Mouse (Mus musculus) myocyte (in vitro differentiated cells): ENCODE results near the gene Rpp30. TPM values are rescaled to one million over a fixed set of nuclear protein-coding genes. Genes with fewer than 3 reads are reported as not detected.
A peak's percentile ranks its signal among the peaks of the same experiment; 100 is the strongest.

ENCODE experiments used
- H3K27me3 ChIP-seq: one replicate; pipeline ENCODE4 v1.6.1; 2011; ENCODE audit not compliant: control insufficient read depth, insufficient read depth, insufficient read length
- H3K36me3 ChIP-seq: one replicate; pipeline ENCODE4 v1.6.1; 2011; ENCODE audit not compliant: control insufficient read depth, insufficient read depth
- H3K4me2 ChIP-seq: one replicate; pipeline ENCODE4 v1.6.1; 2011; ENCODE audit warnings: low read depth, control low read depth
- H3K4me3 ChIP-seq: one replicate; pipeline ENCODE4 v1.5.1; 2011; ENCODE audit warnings: mild to moderate bottlenecking, control low read depth, moderate library complexity
- H3K79me2 ChIP-seq: one replicate; pipeline ENCODE4 v1.6.1; 2011; ENCODE audit not compliant: control insufficient read depth, insufficient read depth
- H3ac ChIP-seq: one replicate; pipeline ENCODE4 v1.6.1; 2011; ENCODE audit not compliant: control insufficient read depth, insufficient read length
- CEBPB ChIP-seq: IDR thresholded peaks from 2 replicates; pipeline ENCODE4 v1.6.1; 2011; ENCODE audit warnings: mild to moderate bottlenecking, moderate library complexity; ENCODE audit not compliant: poor library complexity, insufficient read depth, severe bottlenecking
- E2F4 ChIP-seq: IDR thresholded peaks from one replicate; pipeline ENCODE4 v1.6.1; 2011; ENCODE audit warnings: mild to moderate bottlenecking, control low read depth, moderate library complexity; ENCODE audit not compliant: insufficient read depth
- MAX ChIP-seq: IDR thresholded peaks from one replicate; pipeline ENCODE4 v1.6.1; 2011; ENCODE audit warnings: low read depth, mild to moderate bottlenecking, control low read depth
- MYOD1 ChIP-seq, 3 experiments: IDR thresholded peaks; one replicate each; pipeline ENCODE4 v1.6.1; 2011; ENCODE audit warnings: control low read depth in 2 of 3, low read depth in 2 of 3, mild to moderate bottlenecking in 2 of 3, moderate library complexity in 1 of 3; ENCODE audit not compliant: insufficient read length in 2 of 3, control insufficient read depth in 1 of 3
- MYOG ChIP-seq, 3 experiments: IDR thresholded peaks; one replicate each; pipeline ENCODE4 v1.6.1; 2011; ENCODE audit warnings: control low read depth in 2 of 3, low read depth in 2 of 3, mild to moderate bottlenecking in 2 of 3; ENCODE audit not compliant: insufficient read length in 2 of 3, control insufficient read depth in 1 of 3, insufficient read depth in 1 of 3
- POLR2A ChIP-seq: IDR thresholded peaks from one replicate; pipeline ENCODE4 v1.6.1; 2011; ENCODE audit warnings: low read depth, mild to moderate bottlenecking, control low read depth, moderate library complexity; ENCODE audit not compliant: insufficient read length
- POLR2AphosphoS2 ChIP-seq: IDR thresholded peaks from one replicate; pipeline ENCODE4 v1.6.1; 2011; ENCODE audit warnings: low read depth, control low read depth; ENCODE audit not compliant: insufficient read length
- REST ChIP-seq: IDR thresholded peaks from one replicate; pipeline ENCODE4 v1.6.1; 2011; ENCODE audit warnings: mild to moderate bottlenecking, control low read depth, moderate library complexity; ENCODE audit not compliant: insufficient read depth, insufficient read length
- SRF ChIP-seq: IDR thresholded peaks from one replicate; pipeline ENCODE4 v1.6.1; 2011; ENCODE audit warnings: low read depth; ENCODE audit not compliant: control insufficient read depth, insufficient read length
- TCF12 ChIP-seq: IDR thresholded peaks from one replicate; pipeline ENCODE4 v1.6.1; 2011; ENCODE audit warnings: mild to moderate bottlenecking, control low read depth; ENCODE audit not compliant: poor library complexity, insufficient read depth, severe bottlenecking
- TCF3 ChIP-seq: IDR thresholded peaks from one replicate; pipeline ENCODE4 v1.6.1; 2011; ENCODE audit warnings: low read depth, control low read depth; ENCODE audit not compliant: insufficient read length
- USF1 ChIP-seq: IDR thresholded peaks from one replicate; pipeline ENCODE4 v1.6.1; 2011; ENCODE audit warnings: low read depth, mild to moderate bottlenecking, control low read depth, moderate library complexity
- polyA plus RNA-seq: library from polyadenylated mRNA; unstranded; fragments of >200 nt; fragmentation: generic; extraction: Trizol; gene quantifications from one replicate; pipeline ENCODE4 v1.2.1, GENCODE M21; 2012; ENCODE audit warnings: missing spikeins

Rpp30 gene
- polyA plus RNA-seq, 1 experiment: 17.5 TPM

- TF ChIP-seq POLR2AphosphoS2 (no peak), POLR2A (no peak), SRF (no peak), MYOG (IDR thresholded peaks at IDR 0.05; ENCODE audit: control insufficient read depth in 1 of 3, insufficient read depth in 1 of 3, insufficient read length in 2 of 3, low read depth in 2 of 3) (peak in 1 of 3 experiments; percentile 78), TCF3 (no peak), USF1 (no peak), REST (no peak), MYOD1 (IDR thresholded peaks at IDR 0.05; ENCODE audit: control insufficient read depth in 1 of 3, insufficient read length in 2 of 3, low read depth in 2 of 3) (peak in 2 of 3 experiments; percentile 57 to 65), CEBPB (peak; percentile 68; the same call in 1 of the 2 replicates), TCF12 (peak; percentile 72), E2F4 (no peak), MAX (no peak)
- H3K4me3 ChIP-seq: peak overlapping the region; percentile 12
These were observed 45.7 kb downstream of the Rpp30 start for GRCm38 (mm10) chr19:36129213-36129612.

GRCm38 (mm10) chr19:36129643-36130042, 46.1 kb downstream of the Rpp30 start:
- H3K79me2 ChIP-seq: no peaks in the 10 kb centered on the region
- H3K4me3 ChIP-seq: peak overlapping the region; percentile 12
- H3ac ChIP-seq: no peak overlapping the region
- no peaks in the 10 kb centered on the region for H3K36me3 ChIP-seq
- peak overlapping the region; percentile 69 for H3K4me2 ChIP-seq
- TF ChIP-seq E2F4 (no peak), POLR2A (no peak), TCF12 (no peak), POLR2AphosphoS2 (no peak), REST (no peak), CEBPB (no peak), USF1 (peak; percentile 36), TCF3 (no peak), MYOD1 (IDR thresholded peaks at IDR 0.05; ENCODE audit: control insufficient read depth in 1 of 3, insufficient read length in 2 of 3, low read depth in 2 of 3) (peak in 1 of 3 experiments; percentile 20), MYOG (IDR thresholded peaks at IDR 0.05; ENCODE audit: control insufficient read depth in 1 of 3, insufficient read depth in 1 of 3, insufficient read length in 2 of 3, low read depth in 2 of 3) (peak in 2 of 3 experiments; percentile 10 to 74), SRF (peak; percentile 88), MAX (no peak)
- H3K27me3 ChIP-seq: no peaks in the 10 kb centered on the region

More at GRCm38 (mm10) chr19:36129213-36129612, 45.7 kb downstream of the Rpp30 start:
- peak overlapping the region; percentile 69 for H3K4me2 ChIP-seq
- no peak overlapping the region for H3ac ChIP-seq
- H3K79me2 ChIP-seq: no peaks in the 10 kb centered on the region
- no peaks in the 10 kb centered on the region for H3K27me3 ChIP-seq
- no peaks in the 10 kb centered on the region for H3K36me3 ChIP-seq

- Histone ChIP-seq H3K4me3 (peak overlapping the region; percentile 12), H3K79me2 (no peaks in the 10 kb centered on the region), H3ac (no peak overlapping the region), H3K27me3 (no peaks in the 10 kb centered on the region), H3K36me3 (no peaks in the 10 kb centered on the region), H3K4me2 (peak overlapping the region; percentile 69)
- no peak for TF ChIP-seq TCF12
- no peak for TF ChIP-seq SRF
- TF ChIP-seq USF1: no peak
- TF ChIP-seq MYOD1 (IDR thresholded peaks at IDR 0.05; ENCODE audit: control insufficient read depth in 1 of 3, insufficient read length in 2 of 3, low read depth in 2 of 3): no peak
- TF ChIP-seq POLR2AphosphoS2: no peak
- TF ChIP-seq E2F4: no peak
- no peak for TF ChIP-seq CEBPB
- TF ChIP-seq MAX: no peak
- no peak for TF ChIP-seq TCF3
- no peak for TF ChIP-seq MYOG (IDR thresholded peaks at IDR 0.05; ENCODE audit: control insufficient read depth in 1 of 3, insufficient read depth in 1 of 3, insufficient read length in 2 of 3, low read depth in 2 of 3)
- no peak for TF ChIP-seq REST
- TF ChIP-seq POLR2A: no peak
These were observed 46.7 kb downstream of the Rpp30 start for GRCm38 (mm10) chr19:36130181-36130580.

GRCm38 (mm10) chr19:36131990-36132389, 48.5 kb downstream of the Rpp30 start:
- no peak overlapping the region for H3K4me2 ChIP-seq
- TF ChIP-seq TCF3 (no peak), USF1 (no peak), MYOD1 (IDR thresholded peaks at IDR 0.05; ENCODE audit: control insufficient read depth in 1 of 3, insufficient read length in 2 of 3, low read depth in 2 of 3) (no peak)
- no peak overlapping the region for H3K4me3 ChIP-seq

GRCm38 (mm10) chr19:36133064-36133463, 49.5 kb downstream of the Rpp30 start:
- Histone ChIP-seq H3K36me3 (no peaks in the 10 kb centered on the region), H3ac (no peak overlapping the region), H3K79me2 (no peaks in the 10 kb centered on the region), H3K4me3 (no peak overlapping the region), H3K27me3 (no peaks in the 10 kb centered on the region), H3K4me2 (no peak overlapping the region)
- TF ChIP-seq MAX (no peak), SRF (no peak), POLR2A (no peak)

More at GRCm38 (mm10) chr19:36131990-36132389, 48.5 kb downstream of the Rpp30 start:
- H3K79me2 ChIP-seq: no peaks in the 10 kb centered on the region
- H3ac ChIP-seq: no peak overlapping the region
- H3K36me3 ChIP-seq: no peaks in the 10 kb centered on the region
- no peaks in the 10 kb centered on the region for H3K27me3 ChIP-seq
